ENCODE assay signal across 8 mouse cellular contexts in genomic region chr11:104289199-104290031, GRCm38 (mm10). TPM values are rescaled to one million over a fixed set of nuclear protein-coding genes. Genes with fewer than 3 reads are reported as not detected.
A peak's percentile ranks its signal among the peaks of the same experiment; 100 is the strongest.
DNase-seq lines count a peak whose midpoint lies in the region; ATAC-seq and TF ChIP-seq lines count a peak whose summit lies in the region.

No protein-coding gene starts in this region.

- no peaks in the 10 kb centered on the region for H3K27me3 ChIP-seq in cerebellum, adult 2 months (ENCODE audit: control insufficient read depth, insufficient read depth, low read length)
- no peaks in the 10 kb centered on the region for H3K27me3 ChIP-seq in forebrain, embryonic 16.5 days (replicated peaks; ENCODE audit: control insufficient read depth, insufficient read depth, low read length)
- no peaks in the 10 kb centered on the region; the same call in 1 of the 2 replicates for H3K27me3 ChIP-seq in hindbrain, embryonic 12.5 days
- no peaks in the 10 kb centered on the region for H3K27me3 ChIP-seq in lung, postnatal 0 days (replicated peaks; ENCODE audit: insufficient read depth, low read length)

- 10% methylated on average over 13 of the region's 13 CpGs for WGBS in cerebellum, adult 2 months
- 19% methylated on average over 13 of the region's 13 CpGs for WGBS in forebrain, embryonic 16.5 days
- WGBS in hindbrain, embryonic 12.5 days = 14% methylated on average over 13 of the region's 13 CpGs
- 23% methylated on average over 13 of the region's 13 CpGs for WGBS in lung, postnatal 0 days

- no peak for TF ChIP-seq POLR2A in cerebellum, adult 2 months (IDR thresholded peaks at IDR 0.05; ENCODE audit: borderline replicate concordance, insufficient read depth, low read length)

- H3K36me3 ChIP-seq in forebrain, embryonic 16.5 days (ENCODE audit: control insufficient read depth, insufficient read depth) = peaks cover 12% of the 10 kb centered on the region
- peaks cover 25% of the 10 kb centered on the region for H3K36me3 ChIP-seq in hindbrain, embryonic 12.5 days
- no peaks in the 10 kb centered on the region for H3K36me3 ChIP-seq in lung, postnatal 0 days (ENCODE audit: insufficient read depth, low read length)

- no peak overlapping the region for H3K4me3 ChIP-seq in cerebellum, adult 2 months (replicated peaks; ENCODE audit: insufficient read depth, low read depth, low read length)
- H3K4me3 ChIP-seq in forebrain, embryonic 16.5 days (replicated peaks; ENCODE audit: low read length) = no peak overlapping the region
- no peak overlapping the region for H3K4me3 ChIP-seq in hindbrain, embryonic 12.5 days
- H3K4me3 ChIP-seq in lung, postnatal 0 days (ENCODE audit: low read depth, low read length) = no peak overlapping the region

- DNase-seq in MN1 (ENCODE audit: low spot score) = peak; percentile 87
- peak; percentile 82 to 84 for DNase-seq in cerebellum, adult 2 months
- DNase-seq in layer of hippocampus, adult 9-11 months = peak; percentile 64
- DNase-seq in lung, postnatal 0 days (ENCODE audit: low spot score) = peak; percentile 86
- peak; percentile 22 for DNase-seq in retina, adult 2 months (ENCODE audit: low read depth, low spot score)
- DNase-seq in thymus, postnatal 4 days = peak; percentile 81

- no peak overlapping the region for H3K9ac ChIP-seq in forebrain, embryonic 16.5 days (replicated peaks; ENCODE audit: low read depth, low read length)
- no peak overlapping the region for H3K9ac ChIP-seq in hindbrain, embryonic 12.5 days
- no peak overlapping the region for H3K9ac ChIP-seq in lung, postnatal 0 days (replicated peaks; ENCODE audit: low read depth)

- no peak overlapping the region for H3K4me2 ChIP-seq in forebrain, embryonic 16.5 days (ENCODE audit: low read length)
- H3K4me2 ChIP-seq in hindbrain, embryonic 12.5 days (replicated peaks) = 0 out of 2 replicates have a peak overlapping the region, but pooled peaks have one; percentile 15
- no peak overlapping the region for H3K4me2 ChIP-seq in lung, postnatal 0 days (replicated peaks; ENCODE audit: low read depth, low read length)

- peak; percentile 77 for TF ChIP-seq CTCF in cerebellum, adult 2 months (IDR thresholded peaks at IDR 0.05; ENCODE audit: borderline replicate concordance, insufficient read depth, low read depth, low read length)
- peak; percentile 85 for TF ChIP-seq CTCF in lung, postnatal 0 days (IDR thresholded peaks at IDR 0.05)

- H3K9me3 ChIP-seq in forebrain, embryonic 16.5 days (ENCODE audit: control insufficient read depth, low read length) = no peaks in the 10 kb centered on the region
- 0 out of 2 replicates have a peak, but pooled peaks cover 2% of the 10 kb centered on the region for H3K9me3 ChIP-seq in hindbrain, embryonic 12.5 days (replicated peaks)
- no peaks in the 10 kb centered on the region for H3K9me3 ChIP-seq in lung, postnatal 0 days (ENCODE audit: low read length)

- ATAC-seq in forebrain, embryonic 16.5 days = peak; percentile 53
- ATAC-seq in hindbrain, embryonic 12.5 days (ENCODE audit: low FRiP score) = peak; percentile 60
- peak; percentile 82 for ATAC-seq in lung, postnatal 0 days

- TF ChIP-seq EP300 in lung, postnatal 0 days (IDR thresholded peaks at IDR 0.05) = peak; percentile 65

- H3K27ac ChIP-seq in cerebellum, adult 2 months (ENCODE audit: insufficient read depth, low read length) = peak overlapping the region; percentile 74
- H3K27ac ChIP-seq in forebrain, embryonic 16.5 days (ENCODE audit: low read length) = no peak overlapping the region
- H3K27ac ChIP-seq in hindbrain, embryonic 12.5 days = peak overlapping the region; percentile 49
- peak overlapping the region; percentile 73 for H3K27ac ChIP-seq in lung, postnatal 0 days (ENCODE audit: low read length)

- H3K4me1 ChIP-seq in cerebellum, adult 2 months (ENCODE audit: control insufficient read depth, insufficient read depth, low read length) = peaks cover 71% of the 10 kb centered on the region
- peaks cover 11% of the 10 kb centered on the region; the same call in 1 of the 2 replicates for H3K4me1 ChIP-seq in forebrain, embryonic 16.5 days (replicated peaks; ENCODE audit: control insufficient read depth, insufficient read depth, low read length)
- peaks cover 12% of the 10 kb centered on the region for H3K4me1 ChIP-seq in hindbrain, embryonic 12.5 days
- no peaks in the 10 kb centered on the region for H3K4me1 ChIP-seq in lung, postnatal 0 days (ENCODE audit: insufficient read depth, low read depth, low read length)

RNA-seq across cellular contexts. Expression of gene Mapt, which starts 58.2 kb away (rescaled TPM):
- 273 and 275 TPM in 2 replicates for polyA plus RNA-seq in cerebellum, adult 2 months (2012; rRNA removed)
- polyA plus RNA-seq in forebrain, embryonic 16.5 days (2015; fragmentation: Nextera tagmentation; extraction: Ambion mirVana) = 754 and 864 TPM in 2 replicates
- 235 and 248 TPM in 2 replicates for polyA plus RNA-seq in hindbrain, embryonic 12.5 days (2016; fragmentation: Nextera tagmentation; extraction: Ambion mirVana)
- polyA plus RNA-seq in lung, postnatal 0 days (2015; fragmentation: Nextera tagmentation; extraction: Ambion mirVana) = 15.9 and 23.3 TPM in 2 replicates

Comparison
In these comparisons a context has a peak if more than half of its experiments do, and no peak if none do; other contexts are left out.
1. DNase-seq: peak in every context shown above with its lines; median percentile 87 in MN1; 86 in lung, postnatal 0 days; 83 in cerebellum, adult 2 months; 81 in thymus, postnatal 4 days; 64 in layer of hippocampus, adult 9-11 months; 22 in retina, adult 2 months.